Mouse (Mus musculus) MEL (cell line): ENCODE data around the gene Olfr429.
"Not testable (repeated sequence)": the region's sequence is repeated elsewhere in the genome, so short reads cannot be mapped to it uniquely, and the experiment has no call there.

ENCODE experiments used
- CTCF ChIP-seq, 3 experiments: IDR thresholded peaks in 2 of 3; conservative IDR thresholded peaks in 1 of 3; 2 replicates each; pipeline ENCODE4 v1.5.1; 2011 to 2012; ENCODE audit warnings: low read length in 3 of 3, low read depth in 2 of 3, mild to moderate bottlenecking in 2 of 3, improper control_type of control experiment in 1 of 3, inconsistent platforms in 1 of 3, mixed read lengths in 1 of 3, moderate library complexity in 1 of 3; ENCODE audit not compliant: control insufficient read depth in 1 of 3, insufficient read depth in 1 of 3, poor library complexity in 1 of 3, severe bottlenecking in 1 of 3
- GABPA ChIP-seq: IDR thresholded peaks from 2 replicates; pipeline ENCODE4 v1.6.1; 2012; ENCODE audit warnings: low read depth, mild to moderate bottlenecking, inconsistent platforms, low read length, improper control_type of control experiment, moderate library complexity
- GATA1 ChIP-seq: IDR thresholded peaks from 2 replicates; pipeline ENCODE4 v1.6.1; 2011; ENCODE audit warnings: low read depth, low read length, improper control_type of control experiment
- MAX ChIP-seq: IDR thresholded peaks from 2 replicates; pipeline ENCODE4 v1.6.1; 2011; ENCODE audit warnings: low read length, improper control_type of control experiment
- POLR2A ChIP-seq, 2 experiments: IDR thresholded peaks; 2 replicates each; pipeline ENCODE4 v1.6.1; 2011 to 2012; ENCODE audit warnings: low read length in 2 of 2, mild to moderate bottlenecking in 2 of 2, control low read depth in 1 of 2, improper control_type of control experiment in 1 of 2, low read depth in 1 of 2, moderate library complexity in 1 of 2; ENCODE audit not compliant: control insufficient read depth in 1 of 2, insufficient read depth in 1 of 2, poor library complexity in 1 of 2
- POLR2AphosphoS5 ChIP-seq: IDR thresholded peaks from 2 replicates; pipeline ENCODE4 v1.6.1; 2012; ENCODE audit warnings: low read depth, borderline replicate concordance, mild to moderate bottlenecking, inconsistent platforms, low read length, moderate library complexity, mixed read lengths
- RAD21 ChIP-seq: IDR thresholded peaks from 2 replicates; pipeline ENCODE4 v1.6.1; 2011; ENCODE audit warnings: mild to moderate bottlenecking, low read depth, low read length, improper control_type of control experiment

- TF ChIP-seq GABPA; POLR2AphosphoS5; CTCF (IDR thresholded peaks at IDR 0.05 in 2 of 3, conservative IDR thresholded peaks at IDR 0.05 in 1 of 3; ENCODE audit: control insufficient read depth in 1 of 3, insufficient read depth in 1 of 3, low read depth in 2 of 3, low read length in 3 of 3, poor library complexity in 1 of 3, severe bottlenecking in 1 of 3); GATA1; RAD21; MAX; POLR2A (IDR thresholded peaks at IDR 0.05; ENCODE audit: control insufficient read depth in 1 of 2, insufficient read depth in 1 of 2, low read depth in 1 of 2, low read length in 2 of 2, poor library complexity in 1 of 2): not testable (repeated sequence)
Observed at GRCm38 (mm10) chr1:174048227-174048626, 35.9 kb upstream of the Olfr429 start.
